Mouse (Mus musculus) bone marrow, adult 2 months (tissue): ENCODE measurements around the gene Nfia.

Experiments
- CTCF ChIP-seq: fragments of 200-500 bp; IDR thresholded peaks from 2 replicates; pipeline ENCODE4 v1.5.1; 2011; ENCODE audit warnings: low read length, control low read depth; ENCODE audit not compliant: control insufficient read depth, insufficient read depth
- POLR2A ChIP-seq: fragments of 200-500 bp; IDR thresholded peaks from 2 replicates; pipeline ENCODE4 v1.6.1; 2011; ENCODE audit warnings: low read depth, mild to moderate bottlenecking, control low read depth, low read length, borderline replicate concordance; ENCODE audit not compliant: control insufficient read depth

DNA sequence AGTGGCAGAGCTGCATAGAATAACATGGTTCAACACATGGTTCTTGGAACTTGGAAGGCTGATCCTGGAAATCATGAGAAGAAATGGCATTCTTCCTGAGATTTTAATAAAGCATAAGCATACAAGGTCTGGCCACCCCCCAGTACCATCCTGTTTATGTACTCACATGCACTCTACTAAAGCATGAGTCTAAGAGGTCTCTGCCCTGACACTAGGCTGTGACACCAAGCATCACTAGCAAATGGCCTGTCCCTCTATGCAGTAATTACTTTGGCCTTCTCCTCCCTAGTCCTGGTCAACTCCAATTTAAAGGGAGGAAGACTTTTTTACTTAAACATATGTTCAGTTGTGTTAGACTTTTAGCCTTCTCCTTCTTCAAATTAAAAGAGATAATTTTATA lies 285.6 kb downstream of the Nfia start:
- TF ChIP-seq POLR2A (no peak), CTCF (no peak)
